Mouse (Mus musculus) spleen, embryonic (tissue): ENCODE measurements around the gene Macf1.
"Not testable (repeated sequence)": the region's sequence is repeated elsewhere in the genome, so short reads cannot be mapped to it uniquely, and the experiment has no call there.

Experiments
- CTCF ChIA-PET: fragments of 350-600 bp; sonication (Branson Sonifier 250); formaldehyde crosslinking; loops from one replicate; lab custom pipeline; 2022; lab: Charles Lee

Macf1 gene

DNA sequence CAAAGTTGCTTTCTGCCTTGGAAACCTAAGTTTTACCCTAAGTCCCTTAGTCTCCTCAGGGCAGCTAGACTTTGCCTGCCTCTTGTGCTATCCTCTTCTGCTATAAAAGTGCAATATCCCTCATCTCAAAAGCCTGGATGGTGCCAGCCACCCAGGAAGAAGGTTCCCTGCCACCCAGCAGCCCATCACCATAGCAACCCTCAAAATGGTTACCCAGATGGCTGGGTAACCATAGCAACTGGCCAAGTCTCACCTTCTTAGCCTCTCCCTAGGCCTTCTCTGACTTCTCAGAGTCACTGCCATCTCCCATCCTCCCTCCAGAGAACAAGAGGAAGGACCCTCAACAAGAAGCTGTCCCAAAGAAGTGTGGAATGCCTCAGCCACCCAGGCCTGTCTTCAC lies 13.6 kb downstream of the Macf1 start:
- CTCF ChIA-PET: no interaction called here

- CTCF ChIA-PET: interaction anchor here (0.7 kb wide), 1 partner anchor 134 kb away, joined by 5 read pairs; no protein-coding TSS in a partner anchor
These were observed 14.5 kb downstream of the Macf1 start for GRCm38 (mm10) chr4:123669696-123670095.

DNA sequence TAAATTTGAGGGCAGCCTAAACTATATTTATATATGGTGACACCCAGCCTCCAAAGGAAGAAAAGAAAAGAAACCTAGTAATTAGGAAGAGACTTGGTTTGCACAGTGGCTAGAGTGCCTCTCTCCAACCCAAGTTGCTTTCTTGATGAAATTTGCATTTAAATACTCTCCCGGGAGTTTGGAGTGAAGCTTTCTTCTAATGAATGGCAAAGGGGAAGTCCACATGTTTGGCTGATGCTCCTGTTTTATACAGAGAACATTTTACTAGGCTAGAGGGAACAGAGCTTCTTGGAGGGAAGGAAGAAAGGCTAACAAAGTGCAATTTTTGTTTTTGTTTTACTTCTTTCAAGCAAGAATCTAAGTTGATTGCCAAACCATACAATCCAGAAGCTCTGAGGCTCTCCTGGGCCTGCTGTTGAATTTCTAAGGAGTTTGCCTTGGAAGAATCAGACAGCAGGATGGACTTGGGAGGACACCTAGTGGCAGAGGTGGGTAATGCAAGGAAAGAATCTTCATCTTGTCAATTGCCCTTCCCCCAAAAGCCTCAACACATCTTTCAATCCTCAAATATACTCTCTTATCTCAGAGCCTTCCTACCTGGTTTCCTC lies 16.8 kb downstream of the Macf1 start:
- CTCF ChIA-PET: interaction anchor here (0.9 kb wide), 1 partner anchor 103 kb away, joined by 4 read pairs; no protein-coding TSS in a partner anchor

DNA sequence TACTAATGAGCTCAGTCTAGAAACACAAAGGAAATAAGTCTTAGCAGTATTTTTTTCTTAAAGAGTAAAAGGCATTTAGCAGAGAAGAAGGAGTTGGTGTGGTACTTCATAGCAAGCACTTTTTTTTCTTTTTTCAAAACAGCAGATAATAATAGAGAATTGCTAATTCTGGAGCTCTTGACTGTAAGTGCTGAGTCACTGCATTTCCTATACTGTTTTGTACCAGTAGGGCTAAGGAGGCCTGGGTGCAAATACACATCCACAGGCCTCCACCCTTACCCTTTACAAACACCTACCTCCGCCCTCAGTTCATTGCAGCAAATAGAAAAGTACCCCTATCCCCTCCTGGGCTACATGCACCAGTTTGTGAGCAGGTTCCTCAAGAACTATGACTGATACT lies 17.6 kb downstream of the Macf1 start:
- CTCF ChIA-PET: interaction anchor here (1.2 kb wide), 1 partner anchor 11 kb away, joined by 4 read pairs; no protein-coding TSS in a partner anchor

- CTCF ChIA-PET: interaction anchor here (1.2 kb wide), 1 partner anchor 12 kb away, joined by 4 read pairs; no protein-coding TSS in a partner anchor
These were observed 18.4 kb downstream of the Macf1 start for GRCm38 (mm10) chr4:123665681-123666278.

DNA sequence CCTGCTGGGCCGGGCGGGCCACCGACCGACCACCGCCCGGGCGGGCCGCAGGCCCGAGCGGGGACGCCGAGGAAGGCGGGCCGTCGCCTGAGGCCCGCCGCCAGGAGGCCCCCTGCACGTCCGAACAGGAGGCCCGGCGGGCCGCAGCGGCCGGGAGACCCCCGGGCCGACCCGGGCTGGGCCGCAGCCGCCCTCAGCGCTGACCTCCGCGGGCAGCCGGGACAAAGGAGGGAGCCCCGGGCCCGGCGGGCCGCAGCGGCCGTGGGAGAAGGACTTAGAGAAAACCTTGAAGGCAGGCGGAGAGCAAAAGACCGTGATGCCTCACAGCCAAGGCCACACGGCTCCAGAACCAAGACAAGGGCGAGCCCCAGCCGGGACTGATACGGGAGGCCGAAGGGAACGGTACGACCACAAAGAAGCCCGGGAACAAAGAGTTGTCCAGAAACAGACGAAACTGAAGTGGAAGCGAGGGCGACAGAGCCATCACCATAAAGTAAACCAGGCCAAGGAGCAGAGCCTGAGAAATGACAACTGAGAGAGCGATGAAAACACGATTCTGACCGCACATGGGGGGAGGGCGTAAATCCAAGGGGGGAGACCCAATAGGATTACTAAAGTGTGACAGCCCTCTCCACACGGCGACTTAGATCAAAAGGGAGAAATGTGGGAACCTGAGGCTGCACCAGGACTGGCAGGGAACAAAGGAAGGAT lies 19.1 kb downstream of the Macf1 start:
- CTCF ChIA-PET: no interaction called here

DNA sequence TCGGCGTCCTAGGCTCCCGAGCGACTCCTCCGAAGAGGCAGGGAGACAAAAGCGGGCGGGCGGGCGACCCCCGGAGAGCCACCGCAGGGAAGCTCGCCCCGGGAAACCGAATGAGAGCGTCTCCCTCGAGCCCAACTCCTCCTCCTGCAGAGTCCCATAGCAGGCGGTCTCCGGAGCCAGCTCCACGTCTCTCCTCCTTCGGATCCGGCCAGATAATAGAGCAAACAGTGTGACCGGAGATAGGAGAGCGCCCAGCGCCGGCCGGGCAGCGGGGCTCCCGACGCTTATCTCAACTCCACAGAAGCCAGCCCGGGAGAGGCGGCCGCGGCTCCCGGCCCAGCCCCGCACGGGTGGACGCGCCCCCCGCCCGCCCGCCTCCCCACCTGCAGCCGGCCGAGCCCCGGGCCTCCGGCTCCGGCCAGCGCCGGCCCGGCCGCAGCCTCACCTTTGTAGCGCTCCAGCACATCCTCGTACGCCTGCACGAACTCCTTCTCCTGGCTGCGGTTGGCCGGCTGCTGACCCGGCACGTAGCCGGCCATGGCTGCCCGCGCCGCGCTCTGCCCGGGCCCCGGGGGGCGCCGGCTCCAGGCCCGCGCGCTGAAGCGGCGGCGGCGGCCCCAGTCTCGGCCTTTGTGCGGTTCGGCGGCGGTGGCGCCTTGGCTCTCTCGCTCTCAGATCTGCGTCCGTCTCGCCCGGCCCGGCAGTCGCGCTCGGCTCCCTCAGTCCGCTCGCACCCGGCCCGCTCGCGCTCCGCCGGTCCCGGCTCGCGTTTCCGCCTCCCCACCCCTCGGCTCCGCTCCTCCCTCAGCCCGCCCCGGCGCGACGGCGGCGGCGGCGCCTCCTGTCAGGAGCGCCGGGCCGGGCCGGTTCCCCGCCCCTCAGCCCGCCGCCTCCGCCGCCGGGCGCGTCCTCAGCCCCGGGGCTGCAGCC lies 19.9 kb downstream of the Macf1 start:
- CTCF ChIA-PET: interaction anchor here (1.2 kb wide), 1 partner anchor 73 kb away, joined by 3 read pairs; no protein-coding TSS in a partner anchor

- CTCF ChIA-PET: interaction anchor here (0.6 to 1.2 kb wide), 2 partner anchors 72 to 82 kb away, joined by 3 read pairs; no protein-coding TSS in a partner anchor
These were observed 20.5 kb downstream of the Macf1 start for GRCm38 (mm10) chr4:123663688-123663965.

DNA sequence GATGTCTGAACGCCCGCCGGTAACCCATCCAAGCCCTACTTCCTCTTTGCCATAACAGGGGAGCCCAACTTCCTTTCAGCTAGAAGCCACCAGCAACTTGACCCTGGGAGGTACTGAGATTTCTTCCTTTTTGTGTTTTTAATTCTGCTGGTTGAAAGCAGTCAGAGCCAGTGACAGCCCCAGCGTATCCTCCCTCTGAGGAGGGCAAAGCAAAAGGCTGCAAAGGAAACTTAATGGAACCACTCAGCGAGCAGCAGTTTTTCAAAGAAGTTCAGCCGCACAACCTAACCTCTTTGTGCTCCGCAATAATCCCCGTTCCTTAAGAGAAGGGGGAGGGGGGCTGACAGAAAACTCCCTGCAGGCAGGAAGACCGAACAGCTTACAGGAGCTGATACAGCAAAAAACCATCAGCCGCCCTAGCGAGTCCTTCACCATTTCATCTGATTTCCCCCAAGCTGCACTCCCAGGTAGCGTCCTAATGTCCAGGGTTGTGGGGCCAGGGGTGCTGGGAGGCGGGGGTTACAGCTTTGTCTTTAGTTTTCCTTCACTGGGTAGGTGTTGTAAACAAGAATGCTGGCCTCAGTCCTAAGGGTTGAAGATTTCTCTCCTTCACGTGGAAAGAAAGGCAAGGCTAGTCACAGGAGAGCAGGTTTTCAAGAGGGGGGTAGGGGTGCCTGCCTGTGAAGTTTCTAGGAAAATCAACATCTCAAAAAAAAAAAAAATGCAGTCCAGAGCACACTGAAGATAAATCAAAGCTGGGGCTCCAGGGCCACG lies 21.1 kb downstream of the Macf1 start:
- CTCF ChIA-PET: interaction anchor here (0.6 to 1.2 kb wide), 3 partner anchors 30 to 82 kb away, joined by 3 to 4 read pairs (median 3); no protein-coding TSS in a partner anchor

DNA sequence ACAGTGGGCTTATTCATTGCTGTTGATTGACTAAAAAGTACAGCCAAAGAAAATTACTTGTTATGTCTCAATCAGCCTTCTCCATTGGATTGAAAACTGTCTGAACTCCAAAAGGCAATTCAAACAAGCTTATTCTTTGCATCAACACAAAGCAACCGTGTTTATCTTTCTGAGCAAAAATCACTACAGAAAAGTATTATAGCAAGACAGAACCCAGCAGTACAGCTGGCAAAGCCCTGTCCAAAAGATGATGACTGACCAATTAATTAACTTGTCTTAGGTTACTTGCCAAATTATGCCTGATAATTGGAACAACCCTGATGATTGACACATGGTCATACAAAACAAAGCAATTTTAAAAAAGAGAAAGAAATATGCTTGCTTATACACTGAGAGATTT lies 26.0 kb downstream of the Macf1 start:
- CTCF ChIA-PET: interaction anchor here (0.6 kb wide), 1 partner anchor 83 kb away, joined by 3 read pairs; no protein-coding TSS in a partner anchor

DNA sequence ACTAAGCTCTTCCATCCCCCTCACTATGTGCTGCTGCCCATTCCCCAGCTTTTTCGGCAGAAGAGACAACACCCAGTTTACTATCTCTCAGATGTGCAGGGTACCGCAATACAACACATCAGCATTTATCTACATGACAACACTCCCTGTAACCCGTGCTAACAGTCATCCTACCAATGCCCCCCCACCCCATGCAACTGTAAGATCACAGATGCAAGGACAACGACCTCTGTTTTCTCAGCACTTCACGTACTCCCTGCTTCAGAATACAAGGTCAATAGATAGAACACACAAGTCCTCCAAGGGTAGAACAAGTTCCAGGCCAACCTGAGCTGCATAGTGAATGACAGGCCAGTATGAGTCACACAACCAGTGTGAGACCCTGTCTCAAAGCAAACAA lies 28.9 kb downstream of the Macf1 start:
- CTCF ChIA-PET: no interaction called here

DNA sequence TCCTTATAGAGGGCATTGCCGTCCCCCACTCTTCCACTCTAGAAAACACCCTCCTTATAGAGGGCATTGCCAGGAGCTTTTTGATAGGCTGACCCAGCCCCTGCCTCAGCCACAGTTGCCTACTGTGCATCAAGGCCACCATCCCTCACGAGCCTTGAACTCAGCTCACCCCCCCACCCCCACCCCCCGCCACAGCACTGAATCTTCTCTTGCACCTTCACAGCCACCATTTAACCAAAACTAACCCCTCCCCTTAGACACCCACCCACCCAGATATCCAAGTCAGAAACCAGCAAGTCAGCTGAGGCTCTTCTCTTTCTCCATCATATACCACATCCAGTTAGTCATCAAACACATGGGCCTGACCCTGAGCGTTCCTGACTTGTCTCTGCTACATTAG lies 29.6 kb downstream of the Macf1 start:
- CTCF ChIA-PET: no interaction called here

- CTCF ChIA-PET: not testable (repeated sequence)
These were observed 30.7 kb downstream of the Macf1 start for GRCm38 (mm10) chr4:123653446-123653845.

DNA sequence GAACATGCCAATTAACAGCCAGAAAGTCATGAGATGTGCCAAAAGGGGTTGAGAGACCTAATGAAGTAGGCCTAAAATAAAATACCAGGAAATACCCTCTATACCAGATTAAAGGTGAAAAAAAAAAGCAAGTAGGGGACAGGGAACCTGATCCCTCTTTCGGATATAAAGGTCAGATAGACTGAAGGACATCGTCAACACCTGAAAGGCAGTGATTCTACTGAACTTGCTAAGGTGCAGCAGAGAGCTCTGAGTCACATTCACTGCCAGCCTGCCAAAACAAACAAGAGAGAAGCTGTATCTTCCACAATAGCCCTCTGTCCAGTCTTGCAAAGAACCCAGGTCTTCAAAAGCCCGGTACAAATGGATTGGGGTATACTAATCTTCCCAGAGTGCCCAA lies 32.0 kb downstream of the Macf1 start:
- CTCF ChIA-PET: no interaction called here

GRCm38 (mm10) chr4:123649131-123649530 lies 35.0 kb downstream of the Macf1 start:
- CTCF ChIA-PET: no interaction called here

GRCm38 (mm10) chr4:123647668-123648067 lies 36.5 kb downstream of the Macf1 start:
- CTCF ChIA-PET: no interaction called here

GRCm38 (mm10) chr4:123647109-123647508 lies 37.1 kb downstream of the Macf1 start:
- CTCF ChIA-PET: no interaction called here

- CTCF ChIA-PET: no interaction called here
These were observed 38.8 kb downstream of the Macf1 start for GRCm38 (mm10) chr4:123645246-123645845.

DNA sequence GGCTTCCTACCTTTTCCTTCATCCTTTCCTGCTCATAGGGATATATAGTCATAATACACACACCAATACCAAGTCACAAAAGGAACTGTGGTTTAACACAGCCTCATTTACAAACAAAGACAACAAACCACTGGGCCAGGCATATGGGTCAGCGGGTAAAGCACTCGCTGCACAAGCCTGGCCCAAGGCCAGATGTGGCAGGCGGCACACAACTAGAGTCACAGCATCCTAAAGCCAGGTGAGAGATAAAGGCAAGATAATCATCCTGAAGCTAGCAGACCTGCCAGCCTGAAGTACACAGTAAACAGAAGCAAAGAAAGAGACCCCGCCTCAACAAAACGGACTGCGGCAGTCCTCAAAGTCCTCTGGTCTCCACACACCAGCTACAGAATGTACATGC lies 40.6 kb downstream of the Macf1 start:
- CTCF ChIA-PET: interaction anchor here (0.5 kb wide), 1 partner anchor 16 kb away, joined by 3 read pairs; no protein-coding TSS in a partner anchor

GRCm38 (mm10) chr4:123642877-123643276 lies 41.3 kb downstream of the Macf1 start:
- CTCF ChIA-PET: no interaction called here
